Mouse (Mus musculus) olfactory bulb, adult 2 months (tissue): Measurements from ENCODE around the gene Selenot.

ENCODE experiments used
- CTCF ChIP-seq: fragments of 200-500 bp; IDR thresholded peaks from 2 replicates; pipeline ENCODE4 v1.5.1; 2012; ENCODE audit warnings: low read depth, mild to moderate bottlenecking, low read length, moderate library complexity; ENCODE audit not compliant: insufficient read depth
- POLR2A ChIP-seq: fragments of 200-500 bp; IDR thresholded peaks from 2 replicates; pipeline ENCODE4 v1.6.1; 2012; ENCODE audit warnings: mild to moderate bottlenecking, low read depth, low read length, moderate library complexity; ENCODE audit not compliant: insufficient read depth

GRCm38 (mm10) chr3:58561437-58561836 is 15.0 kb upstream of the Selenot start:
- TF ChIP-seq CTCF (no peak), POLR2A (no peak)
